Mouse (Mus musculus) right cerebral cortex, postnatal 4 days (tissue): ENCODE results near the gene Mrps18a.

Source experiments
- DNase-seq: peaks from one replicate; pipeline ENCODE4 v3.0.0-alpha.2; 2022

Gene Mrps18a

DNA sequence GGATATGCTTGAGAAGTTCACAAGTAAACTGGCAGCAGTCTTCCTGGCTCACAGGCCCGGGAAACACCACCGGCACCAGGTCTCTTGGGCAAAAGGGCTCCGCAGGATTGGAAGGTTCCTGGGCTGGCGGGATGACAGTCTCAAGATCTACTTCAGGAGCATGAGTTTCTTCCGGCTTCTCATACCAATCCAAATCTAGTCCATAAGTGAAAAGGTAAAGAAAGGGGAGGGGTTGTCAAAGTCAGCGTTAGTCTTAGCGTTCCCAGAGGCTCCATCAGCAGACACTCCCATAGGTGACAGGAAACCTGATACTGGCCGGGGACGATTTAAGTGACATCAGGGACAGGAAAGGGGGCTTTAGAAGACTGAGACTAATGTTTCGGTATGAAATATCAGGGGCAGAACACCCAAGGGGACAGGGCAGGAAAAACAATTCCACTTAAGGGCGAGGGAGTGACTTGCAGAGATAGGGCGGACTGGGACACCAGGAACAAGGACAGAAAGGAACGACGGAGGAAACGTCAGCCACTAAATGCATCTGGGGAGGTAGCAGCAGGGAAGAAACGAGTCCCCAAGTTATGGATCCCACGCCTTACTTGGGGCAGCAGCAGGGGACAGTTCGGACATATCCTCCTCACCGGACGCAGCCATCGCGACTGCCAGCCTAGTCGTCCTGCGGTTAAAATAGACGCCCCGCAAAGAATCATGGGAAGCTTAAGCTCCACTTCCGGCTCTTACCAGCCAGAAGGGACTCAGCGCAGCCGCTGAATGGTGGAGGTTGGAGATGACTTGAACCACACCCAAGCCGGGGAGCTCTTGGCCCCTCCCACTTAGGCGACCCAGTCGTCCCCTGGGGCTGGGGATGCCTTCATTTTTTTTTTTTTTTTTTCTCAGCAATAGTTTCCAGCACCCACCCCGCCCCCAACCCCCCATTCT is 42.3 kb downstream of the Mrps18a start, which contains the start of gene Mad2l1bp:
Mad2l1bp (minus strand) TSS at position 707 of the 936 bp plus-strand sequence.
- peak; percentile 79 for DNase-seq

DNA sequence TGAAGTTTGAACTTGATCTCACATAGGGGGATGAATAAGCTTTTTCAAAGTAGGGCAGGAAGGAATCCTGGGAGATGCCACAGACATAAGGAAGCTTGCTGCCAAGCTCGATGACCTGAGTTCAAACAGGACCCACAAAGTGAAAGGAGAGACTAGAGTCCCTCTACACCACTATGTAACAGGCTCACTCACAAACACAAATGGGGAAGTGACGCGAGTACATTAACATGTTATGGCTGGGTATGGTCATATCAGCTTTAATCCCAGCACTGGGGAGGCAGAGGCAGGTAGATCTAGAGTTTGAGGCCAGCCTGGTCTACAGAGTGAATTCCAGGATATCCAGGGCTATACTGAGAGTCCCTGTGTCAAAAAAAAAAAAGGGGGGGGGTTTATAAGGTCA is 43.5 kb downstream of the Mrps18a start:
- DNase-seq = no peak

DNA sequence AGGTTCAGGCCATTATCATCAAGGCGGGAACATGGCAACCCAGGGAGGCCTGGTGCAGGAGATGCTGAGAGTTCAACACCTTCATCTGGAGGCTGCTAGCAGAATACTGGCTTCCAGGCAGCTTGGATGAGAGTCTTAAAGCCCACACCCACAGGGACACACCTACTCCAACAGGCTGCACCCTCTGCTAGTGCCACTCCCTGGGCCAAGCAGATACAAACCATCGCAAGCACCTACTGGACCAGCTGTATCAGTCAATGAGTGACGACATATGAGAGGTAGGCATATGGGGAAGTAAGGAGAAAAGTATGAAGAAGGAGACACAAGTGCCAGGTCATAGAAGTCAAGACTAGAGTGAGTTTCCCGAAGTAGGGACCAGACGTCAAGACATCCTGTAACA is 45.9 kb downstream of the Mrps18a start:
- no peak for DNase-seq

DNA sequence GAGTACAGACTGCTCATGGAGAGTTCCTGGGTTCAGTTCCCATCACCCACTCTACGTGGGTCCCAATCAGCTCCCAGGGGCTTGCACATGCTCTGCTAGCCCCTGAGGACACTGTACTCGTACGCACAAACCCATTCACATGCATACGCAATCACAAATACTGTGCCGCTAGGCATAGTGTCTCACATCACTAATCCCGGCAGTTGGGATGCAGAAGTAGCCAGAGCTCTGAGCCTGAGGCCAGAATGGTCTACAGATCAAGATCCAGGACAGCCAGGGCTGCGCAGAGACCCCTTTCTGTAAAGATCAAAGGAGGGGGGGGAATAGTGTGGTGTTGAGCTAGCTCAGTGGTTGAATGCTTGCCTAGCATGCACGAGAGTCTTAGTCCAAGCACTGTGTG is 46.3 kb downstream of the Mrps18a start:
- DNase-seq = no peak

DNA sequence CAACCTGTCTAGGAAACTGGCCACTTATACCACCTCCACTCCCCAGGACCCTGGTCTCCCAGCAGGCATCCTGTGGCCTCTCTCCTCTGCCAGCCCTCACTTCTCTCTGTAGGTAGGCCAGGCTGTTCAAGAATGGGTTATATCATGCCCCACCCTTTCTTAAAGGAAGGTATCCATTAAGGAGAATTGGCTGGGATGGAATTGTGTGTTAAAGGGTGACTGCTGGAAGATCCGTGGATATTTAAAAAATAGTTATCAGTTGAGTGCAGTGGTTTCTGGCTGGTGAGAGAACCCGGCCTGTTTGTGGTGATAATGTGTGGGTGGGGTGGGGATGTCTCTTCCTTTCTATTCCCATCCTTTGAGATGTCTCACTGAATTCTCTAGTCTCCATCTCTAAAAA is 48.5 kb downstream of the Mrps18a start:
- DNase-seq = no peak

DNA sequence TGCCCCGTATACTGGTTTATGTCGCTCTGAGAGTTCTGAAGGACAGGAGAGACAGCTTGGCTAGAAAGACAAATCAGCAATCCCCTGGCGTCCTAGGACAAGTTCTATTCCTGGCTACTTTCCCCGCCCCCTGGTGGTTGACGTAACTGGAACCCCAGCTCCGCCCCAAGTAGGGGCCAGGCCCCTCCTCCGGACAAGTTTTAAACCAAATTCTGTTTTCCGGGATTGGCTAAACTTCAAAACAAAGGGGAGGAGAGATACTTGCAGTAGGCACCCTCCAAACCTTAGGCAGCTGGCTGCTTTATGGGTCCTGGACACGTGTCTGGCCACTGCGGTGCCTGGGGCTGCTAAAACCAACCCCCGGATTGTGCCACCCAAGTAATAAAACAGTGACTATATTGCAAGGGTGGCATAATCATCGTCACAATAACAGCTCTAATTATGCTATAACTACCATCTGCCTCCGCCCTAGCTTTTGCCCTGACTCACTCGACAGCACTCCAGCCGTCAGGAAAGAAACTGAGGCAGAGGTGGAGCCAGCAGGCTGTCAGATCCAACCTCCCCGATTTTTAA is 49.4 kb downstream of the Mrps18a start:
- DNase-seq = peak; percentile 80

DNA sequence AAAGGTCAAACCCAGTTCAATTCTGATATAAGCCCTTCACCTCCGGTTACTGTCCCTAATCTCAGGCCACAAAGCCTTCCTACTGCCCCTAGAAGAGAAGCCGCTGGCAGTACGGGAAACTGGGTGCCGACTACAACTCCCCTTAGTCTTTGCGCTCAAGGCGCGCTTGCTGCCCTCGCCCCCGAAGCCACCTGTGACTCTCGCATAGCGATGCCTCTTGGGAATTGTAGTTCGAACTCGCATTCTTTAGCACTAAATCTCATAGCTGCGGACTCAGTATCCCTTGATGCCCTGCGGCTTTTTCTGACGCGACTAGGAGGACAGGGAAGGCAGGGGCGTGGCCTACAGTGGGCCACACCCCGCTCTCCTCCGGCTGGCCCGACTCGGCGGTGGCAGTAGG is 49.9 kb downstream of the Mrps18a start, which contains the start of gene Gtpbp2:
Gtpbp2 (plus strand) TSS at position 347 of the 400 bp plus-strand sequence.
- peak; percentile 85 for DNase-seq

DNA sequence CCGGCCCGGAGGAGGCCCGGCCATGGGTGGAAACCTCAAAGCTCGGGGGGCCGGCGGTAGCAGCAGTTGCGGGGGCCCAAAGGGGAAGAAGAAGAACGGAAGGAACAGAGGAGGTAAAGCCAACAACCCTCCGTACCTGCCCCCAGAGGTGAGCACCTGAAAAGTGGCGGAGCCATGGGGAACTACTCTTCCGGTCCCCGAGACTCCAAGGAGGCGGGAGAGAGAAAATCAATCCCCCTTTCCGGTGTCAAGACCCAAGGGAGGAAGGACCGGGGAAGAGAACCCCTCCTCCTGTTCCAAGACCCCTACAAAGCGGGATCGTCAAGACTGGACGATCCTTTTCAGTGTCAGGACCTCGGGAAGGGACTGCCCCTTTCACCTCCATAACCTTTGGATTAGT is 50.4 kb downstream of the Mrps18a start:
- DNase-seq = no peak

DNA sequence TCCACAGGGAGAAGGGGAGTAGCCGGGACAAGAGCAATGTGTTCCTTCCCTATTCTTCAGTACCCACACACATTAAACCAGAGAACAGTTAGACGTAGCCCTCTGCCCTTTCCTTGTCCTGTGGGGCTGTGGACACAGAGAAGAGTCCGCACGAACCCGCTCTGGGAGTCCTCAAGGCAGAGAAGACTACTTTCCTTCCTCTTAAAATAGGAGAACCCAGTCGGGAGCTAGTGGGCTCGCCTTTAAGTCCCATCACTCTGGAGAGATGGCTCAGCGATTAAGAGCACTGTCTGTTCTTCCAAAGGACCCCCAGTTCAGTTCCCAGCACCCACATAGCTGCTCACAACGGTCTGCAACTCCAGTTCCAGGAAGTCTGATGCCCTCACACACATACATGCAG is 50.9 kb downstream of the Mrps18a start:
- DNase-seq = no peak

DNA sequence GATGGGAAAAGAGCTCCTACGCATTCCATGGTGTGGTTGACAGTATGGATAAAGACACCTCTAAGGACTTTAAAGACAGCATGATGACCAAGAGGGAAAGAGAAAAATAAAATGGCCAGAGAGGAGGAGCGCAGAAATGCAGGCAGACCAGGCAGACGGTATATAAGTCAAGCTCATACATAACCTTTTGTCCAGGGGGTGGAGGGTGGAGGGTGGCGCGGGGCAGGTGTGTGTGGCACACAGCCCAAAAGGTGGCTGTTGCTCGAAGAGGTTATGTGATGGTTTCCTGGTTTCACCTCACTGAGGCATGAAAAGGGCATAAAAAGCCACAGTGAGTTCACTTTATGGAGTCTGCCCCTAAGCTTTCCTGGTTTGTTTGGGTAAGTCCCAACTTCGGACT is 51.8 kb downstream of the Mrps18a start:
- no peak for DNase-seq

DNA sequence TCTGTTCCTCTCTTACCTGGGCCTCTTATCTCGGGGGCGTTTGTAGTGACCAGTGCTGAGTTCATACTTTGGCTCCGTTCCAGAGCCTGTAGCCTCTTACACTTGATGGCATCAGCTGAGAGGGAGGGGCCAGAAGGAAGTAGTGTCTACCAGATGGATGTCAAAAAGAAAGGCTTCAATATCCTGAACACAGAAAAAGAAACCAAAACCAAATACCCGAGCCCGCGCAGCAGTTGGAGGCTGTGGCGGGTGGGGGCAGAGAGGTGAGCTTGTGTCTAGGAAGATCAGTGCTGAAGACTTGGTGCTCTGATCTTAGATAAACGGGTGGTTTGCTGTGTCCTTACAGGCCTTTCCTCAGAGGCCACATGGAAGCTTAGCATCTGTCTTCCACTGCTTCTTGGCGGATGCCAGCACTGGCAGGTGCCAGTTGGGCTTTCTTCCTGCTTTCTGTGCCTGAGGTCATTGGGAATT is 52.2 kb downstream of the Mrps18a start:
- DNase-seq = no peak

DNA sequence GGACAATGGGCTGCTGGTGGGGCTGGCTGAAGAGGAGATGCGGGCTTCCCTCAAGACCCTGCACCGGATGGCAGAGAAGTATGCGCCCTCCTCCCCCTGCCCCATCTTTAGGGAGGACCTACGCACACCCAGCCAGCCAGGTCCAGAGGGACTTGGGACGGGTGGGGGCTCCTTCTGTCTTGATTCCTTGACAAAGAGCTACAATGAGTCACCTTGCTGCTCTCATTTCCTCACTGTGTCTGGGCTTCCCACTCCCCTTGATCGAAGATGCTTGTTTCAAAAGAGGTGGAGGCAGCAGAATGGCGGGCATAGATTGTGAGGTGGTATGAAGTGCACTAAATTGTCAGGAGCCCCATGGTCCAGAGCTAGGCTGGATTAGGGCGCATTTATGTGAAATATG is 53.5 kb downstream of the Mrps18a start:
- DNase-seq = no peak

DNA sequence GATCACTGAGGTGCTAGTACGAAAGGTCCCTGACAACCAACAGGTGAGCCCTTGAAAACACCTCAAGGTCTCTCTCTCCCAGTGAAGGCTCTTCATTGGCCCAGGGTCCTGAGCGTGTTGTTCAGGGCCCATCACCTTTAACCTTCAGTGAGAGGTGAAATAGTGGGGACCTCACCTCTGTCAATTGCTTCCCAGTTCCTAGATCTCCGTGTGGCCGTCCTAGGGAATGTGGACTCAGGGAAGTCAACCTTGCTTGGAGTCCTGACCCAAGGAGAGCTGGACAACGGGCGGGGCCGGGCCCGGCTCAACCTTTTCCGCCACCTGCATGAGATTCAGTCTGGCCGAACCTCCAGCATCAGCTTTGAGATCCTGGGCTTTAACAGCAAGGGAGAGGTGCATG is 54.0 kb downstream of the Mrps18a start:
- no peak for DNase-seq

DNA sequence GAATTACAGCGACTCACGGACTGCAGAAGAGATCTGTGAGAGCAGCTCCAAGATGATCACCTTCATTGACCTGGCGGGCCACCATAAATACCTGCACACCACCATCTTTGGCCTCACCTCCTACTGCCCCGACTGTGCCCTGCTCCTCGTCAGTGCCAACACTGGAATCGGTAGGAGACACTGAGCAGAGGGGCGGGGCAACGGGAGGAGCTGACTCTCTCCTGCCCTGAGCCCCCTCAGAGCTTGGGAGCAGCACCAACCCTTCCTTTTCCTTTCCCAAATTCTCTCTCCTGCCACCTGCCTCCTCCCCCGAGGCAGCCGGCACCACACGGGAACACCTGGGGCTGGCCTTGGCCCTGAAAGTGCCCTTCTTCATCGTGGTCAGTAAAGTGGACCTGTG is 54.7 kb downstream of the Mrps18a start:
- no peak for DNase-seq

DNA sequence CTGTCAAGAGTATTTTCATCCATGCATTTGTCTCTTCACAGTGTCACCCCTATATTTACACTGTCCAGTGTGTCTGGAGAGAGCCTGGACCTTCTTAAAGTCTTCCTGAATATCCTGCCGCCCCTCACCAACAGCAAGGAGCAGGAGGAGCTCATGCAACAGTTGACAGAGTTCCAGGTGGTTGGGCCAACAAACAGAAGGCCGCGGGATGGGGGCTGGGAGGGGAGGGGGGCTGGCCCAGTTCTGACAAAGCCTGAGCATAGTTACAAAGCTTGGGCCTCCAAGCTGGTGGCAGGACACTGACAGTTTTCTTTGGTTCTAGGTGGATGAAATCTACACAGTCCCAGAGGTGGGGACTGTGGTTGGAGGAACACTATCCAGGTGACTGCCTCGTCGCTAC is 55.5 kb downstream of the Mrps18a start:
- DNase-seq = no peak

DNA sequence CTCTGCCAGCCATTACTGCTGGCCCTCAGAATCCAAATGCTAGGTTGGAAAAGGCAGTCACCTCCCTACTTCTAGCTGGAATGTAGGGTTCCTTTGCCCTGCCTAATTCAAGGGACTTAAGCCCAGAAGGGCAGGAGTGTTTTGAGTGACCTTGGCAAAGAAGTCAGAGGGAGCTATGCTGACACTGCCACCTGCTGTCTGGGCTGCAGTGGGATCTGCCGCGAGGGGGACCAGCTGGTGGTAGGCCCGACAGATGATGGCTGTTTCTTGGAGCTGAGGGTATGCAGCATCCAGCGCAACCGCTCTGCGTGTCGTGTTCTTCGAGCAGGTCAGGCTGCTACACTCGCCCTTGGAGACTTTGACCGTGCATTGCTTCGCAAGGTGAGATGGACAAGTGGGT is 56.2 kb downstream of the Mrps18a start:
- no peak for DNase-seq

DNA sequence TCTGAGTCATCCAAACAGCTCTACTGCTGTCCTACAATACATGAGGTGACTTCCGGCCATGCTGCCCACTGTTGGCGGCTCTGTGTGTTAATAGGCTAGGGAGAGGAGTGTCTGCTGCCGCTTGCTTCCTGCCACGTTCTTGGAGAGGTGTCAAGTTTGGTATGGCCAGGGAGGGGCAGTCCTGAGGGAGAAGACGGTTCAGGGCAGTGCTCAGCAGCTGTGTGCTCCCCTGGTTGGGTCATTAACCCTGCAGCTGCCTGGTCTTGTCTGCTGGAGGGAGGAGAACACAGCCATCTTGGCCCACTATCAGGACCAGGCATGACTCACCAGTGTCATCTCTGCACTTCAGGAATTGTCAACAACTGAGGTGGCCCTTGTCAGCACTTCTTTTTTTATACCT is 57.5 kb downstream of the Mrps18a start:
- no peak for DNase-seq

DNA sequence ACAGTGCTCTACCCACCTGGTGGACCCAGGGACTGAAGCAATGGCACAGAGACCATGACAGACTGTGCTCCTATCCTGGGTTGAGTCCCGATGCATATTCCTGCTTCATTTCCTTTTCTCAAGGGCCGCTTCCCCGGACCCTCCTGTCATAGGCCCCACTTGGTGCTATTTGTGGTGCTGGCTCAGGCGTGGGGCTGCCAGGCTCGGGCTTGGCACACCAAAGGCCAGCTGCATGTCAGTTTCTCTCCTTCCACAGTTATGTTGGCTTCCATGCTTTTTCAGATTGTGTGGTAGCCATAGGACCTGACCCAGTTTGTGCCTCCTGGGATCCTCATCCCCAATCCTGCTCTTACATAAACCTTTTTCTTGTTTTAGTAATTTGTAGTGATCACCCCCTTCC is 58.0 kb downstream of the Mrps18a start:
- DNase-seq = no peak

DNA sequence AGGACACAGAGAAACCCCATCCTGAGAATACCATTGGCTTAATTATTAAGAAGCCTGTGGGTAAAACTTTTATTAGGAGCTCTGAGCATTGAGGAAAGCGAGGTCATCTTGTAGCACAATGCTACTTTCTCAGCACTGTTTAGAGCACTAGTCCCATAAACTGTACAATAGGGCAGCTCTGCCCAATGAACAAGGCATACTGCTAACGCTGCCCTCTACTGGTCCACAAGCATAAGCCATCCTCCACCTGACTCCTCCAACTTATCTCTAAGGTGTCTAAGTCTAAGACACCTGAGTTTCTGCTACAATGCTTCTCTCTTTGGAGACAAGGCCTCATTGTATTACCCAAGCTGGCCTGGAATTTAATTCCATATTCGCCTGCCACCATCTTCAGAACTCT is 59.8 kb downstream of the Mrps18a start:
- DNase-seq = no peak
